Mouse (Mus musculus) c-Kit-positive CD71-positive TER-119-negative erythroid progenitor cells, embryonic 14.5 days (primary cell): ENCODE results near the gene Prkacb.

Experiments used
- DNase-seq: peaks from one replicate; pipeline ENCODE4 v3.0.0-alpha.2; 2013; ENCODE audit warnings: low read depth

Gene Prkacb

DNA sequence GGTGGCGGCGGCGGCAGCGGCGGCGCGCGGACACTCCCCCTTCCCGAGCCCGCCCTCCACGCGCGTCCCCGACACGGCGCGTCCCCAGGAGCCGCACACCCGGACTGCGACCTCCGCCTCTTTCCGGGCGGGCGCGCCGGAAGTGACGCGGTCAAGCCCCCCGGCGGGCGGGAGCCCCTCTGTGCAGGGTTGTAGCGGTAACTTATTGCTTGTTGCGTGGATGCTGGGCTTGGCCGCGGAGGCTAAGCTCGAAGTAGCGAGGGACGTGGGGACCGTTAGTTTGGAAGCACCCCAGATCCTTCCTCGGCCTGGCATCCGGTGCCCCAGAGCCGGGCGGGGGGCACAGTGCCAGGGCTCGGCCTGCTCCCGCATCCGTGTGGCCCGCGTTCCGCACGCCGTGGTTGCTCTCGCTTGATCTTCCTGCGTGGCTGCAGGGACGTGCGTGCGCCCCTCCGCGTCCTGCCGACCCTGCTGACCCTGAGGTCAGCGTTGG is at the start of gene Prkacb:
Prkacb (minus strand) TSS at position 90 of the 493 bp plus-strand sequence.
- DNase-seq, result peak; percentile 58

DNA sequence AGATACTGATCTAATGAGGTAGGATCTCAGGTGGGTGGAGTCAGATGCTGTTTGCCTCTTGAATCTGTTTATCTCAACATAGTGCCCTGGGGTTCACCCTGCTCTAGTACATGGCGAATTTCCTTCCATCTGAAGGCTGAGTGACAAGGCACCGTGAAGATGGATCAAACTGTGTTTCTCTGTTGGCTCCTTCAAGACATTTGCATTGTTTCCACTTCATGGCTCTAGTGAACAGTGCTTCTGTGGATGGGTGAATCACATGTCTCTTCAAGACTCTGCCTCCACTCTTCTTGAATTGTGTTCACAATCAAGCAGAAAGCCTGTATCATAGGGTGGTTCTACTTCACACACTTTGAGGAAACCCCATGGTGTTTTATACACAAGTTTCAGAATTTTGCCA is 47.5 kb upstream of the Prkacb start:
- no peak for DNase-seq

DNA sequence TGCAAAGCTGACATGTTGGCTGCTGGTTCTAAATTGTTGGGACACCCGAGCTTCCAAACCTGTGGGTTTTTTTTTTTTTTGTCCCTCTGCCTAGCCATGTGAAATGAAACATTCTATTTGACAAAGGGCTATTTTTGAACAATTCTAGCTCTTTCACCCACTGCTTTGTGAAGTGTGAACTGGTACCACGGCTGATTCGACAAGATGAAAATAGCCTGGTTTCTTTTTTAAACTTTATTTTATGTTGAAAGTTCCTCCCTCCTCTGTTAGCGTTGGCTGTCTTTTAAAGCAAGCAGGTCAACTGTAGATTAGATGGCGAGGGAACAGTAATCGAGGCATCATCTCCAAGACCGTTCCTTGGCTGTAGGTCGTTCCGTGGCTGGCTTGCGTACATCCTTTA is 44.6 kb upstream of the Prkacb start:
- no peak for DNase-seq

DNA sequence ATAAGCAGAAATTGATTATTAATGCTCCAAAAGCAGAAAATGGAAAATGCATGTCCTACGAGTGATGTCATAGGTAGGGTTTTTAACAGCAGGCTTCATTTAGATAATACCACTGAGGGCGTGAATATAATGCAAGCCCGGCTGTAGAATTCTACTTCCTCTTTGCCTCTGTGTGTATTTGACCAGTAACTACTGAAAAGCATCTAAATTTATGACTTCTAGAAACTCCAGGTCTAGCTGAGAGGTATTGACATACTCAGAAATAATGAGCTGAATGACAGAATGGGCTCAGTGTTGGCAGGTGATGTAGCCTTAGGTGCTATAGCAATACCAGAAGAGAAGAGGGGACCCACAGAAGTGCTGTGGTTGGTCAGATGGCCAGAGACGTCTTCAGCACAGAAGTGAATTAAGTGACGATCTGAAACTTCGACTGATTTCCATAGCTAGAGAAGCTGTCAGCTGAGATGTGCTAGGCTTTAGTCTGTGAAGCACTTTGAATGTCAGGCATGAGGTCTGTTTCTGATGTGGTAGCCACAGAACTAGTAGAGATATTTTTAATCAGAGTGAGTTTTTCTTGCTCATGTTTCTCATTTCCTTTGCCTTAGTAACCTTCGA is 41.8 kb upstream of the Prkacb start:
- no peak for DNase-seq

DNA sequence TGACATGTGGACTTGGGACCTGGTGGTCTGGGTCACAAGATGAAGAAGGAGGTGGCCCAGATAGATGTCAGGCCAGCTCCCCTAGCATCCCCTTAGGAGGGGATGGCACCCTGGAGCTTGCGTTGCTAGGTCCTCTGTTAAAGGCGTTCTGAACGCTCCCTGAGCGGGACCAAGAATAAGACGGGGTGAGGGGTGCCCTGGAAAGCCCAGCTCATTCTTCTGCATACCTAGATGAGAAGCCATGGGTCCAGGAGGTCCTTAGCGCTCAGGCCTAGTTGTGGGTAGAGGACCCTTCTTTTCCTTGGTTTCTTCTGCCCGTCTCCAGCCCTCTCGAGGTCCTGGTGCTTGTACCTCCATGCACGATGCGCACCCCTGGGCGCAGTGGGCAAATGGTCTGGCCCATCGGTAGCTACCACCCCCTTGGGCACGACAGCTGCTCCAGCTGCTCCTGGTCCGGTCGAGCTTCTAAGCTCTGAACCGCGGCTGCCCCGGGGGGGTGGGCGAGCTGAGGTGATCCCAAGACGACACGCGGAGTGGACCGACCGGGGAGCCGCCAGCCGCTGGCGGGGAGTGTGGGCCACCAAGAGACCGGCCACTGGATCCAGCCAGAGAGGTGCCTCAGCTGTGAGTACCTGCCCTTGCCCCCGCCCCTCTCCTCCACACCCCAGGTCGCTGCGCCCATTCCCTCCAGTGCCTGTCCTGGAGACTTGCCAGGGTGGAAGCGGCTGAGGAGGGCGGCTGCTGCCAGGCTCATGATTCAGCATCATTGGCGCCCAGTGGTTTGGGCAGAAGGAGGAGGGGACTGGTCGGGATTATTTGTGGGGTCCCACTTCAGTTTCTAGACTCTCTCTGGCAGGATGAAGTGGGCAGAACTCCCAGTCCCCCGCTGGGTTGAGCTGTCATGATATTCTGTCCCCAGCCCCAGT is 39.4 kb upstream of the Prkacb start, which contains the start of gene Ttll7:
Ttll7 (plus strand) TSS at position 402 of the 926 bp plus-strand sequence.
- peak; percentile 17 for DNase-seq

DNA sequence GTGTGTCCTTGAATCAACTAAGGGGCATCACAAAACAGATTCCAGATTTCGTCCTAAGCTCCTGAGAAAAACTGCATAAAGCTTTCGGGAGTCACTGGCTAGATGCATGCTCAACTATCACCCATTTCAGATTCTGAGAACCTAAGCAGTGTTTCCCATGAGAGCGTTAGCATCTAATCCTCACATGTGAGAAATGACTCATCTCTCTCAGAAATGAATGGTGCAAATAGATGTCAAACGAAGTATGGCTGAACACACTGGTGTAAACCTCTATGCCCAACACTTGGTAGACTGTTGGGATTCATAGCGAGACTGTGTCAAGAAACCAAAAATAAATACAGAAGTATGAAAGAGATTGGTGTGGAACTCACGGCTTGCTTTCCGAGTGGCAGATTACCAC is 36.6 kb upstream of the Prkacb start:
- no peak for DNase-seq

DNA sequence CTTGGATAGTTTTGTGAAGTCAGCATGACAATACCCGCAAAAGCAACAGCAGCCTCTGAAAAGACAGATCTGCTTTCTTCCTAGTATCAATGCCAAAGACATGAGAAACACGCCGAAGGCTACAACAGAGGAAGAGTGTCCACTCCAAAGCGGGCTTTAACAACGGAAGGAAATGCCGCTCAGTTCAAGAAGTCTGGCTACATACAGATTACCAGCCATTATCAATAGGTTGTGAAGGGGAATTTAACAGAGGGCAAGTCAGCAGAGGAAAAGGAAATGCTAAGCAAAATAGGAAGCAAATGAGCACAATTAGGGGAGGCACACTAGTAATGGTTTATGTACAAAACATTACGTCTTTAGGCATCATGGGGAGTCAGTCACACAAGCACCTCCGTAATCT is 35.3 kb upstream of the Prkacb start:
- DNase-seq, result no peak

DNA sequence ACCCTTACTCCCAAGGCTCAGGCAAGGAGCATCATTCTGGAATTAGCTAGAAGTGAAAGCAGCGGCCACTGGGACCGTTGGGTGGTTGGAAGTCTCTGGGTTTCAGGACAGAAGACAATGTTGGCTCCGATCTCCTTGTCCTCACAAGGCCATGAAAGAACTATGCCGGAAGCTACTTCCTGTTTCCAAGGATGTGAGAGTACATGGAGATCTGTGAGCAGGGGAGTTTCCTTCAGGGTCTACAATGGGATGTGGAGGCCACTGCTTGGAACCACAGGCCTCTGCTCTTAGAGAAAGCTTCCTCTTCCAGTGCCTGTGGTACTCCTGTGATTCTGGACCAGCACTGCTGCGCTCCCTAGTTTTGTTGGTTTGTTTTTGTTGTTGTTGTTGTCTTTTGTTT is 33.4 kb upstream of the Prkacb start:
- DNase-seq, result no peak

DNA sequence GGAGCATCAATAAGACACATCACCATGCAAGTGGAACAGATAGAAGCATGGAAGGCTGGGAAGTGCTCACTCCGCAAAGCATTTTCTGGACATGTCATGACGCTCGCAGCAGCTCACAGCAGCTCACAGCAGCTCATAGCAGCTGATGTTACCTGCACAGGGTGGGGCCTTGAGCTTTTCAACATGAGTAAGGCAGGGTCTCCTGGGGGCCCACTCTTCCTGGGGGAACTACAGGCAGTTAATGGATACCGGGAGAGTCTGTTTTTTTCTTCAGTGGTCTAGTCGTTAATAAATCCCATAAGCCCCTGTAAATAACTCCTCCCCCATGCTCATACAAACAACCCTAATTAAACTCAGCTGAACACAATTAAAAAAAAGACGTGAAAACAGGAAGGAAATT is 30.7 kb upstream of the Prkacb start:
- DNase-seq, result no peak

DNA sequence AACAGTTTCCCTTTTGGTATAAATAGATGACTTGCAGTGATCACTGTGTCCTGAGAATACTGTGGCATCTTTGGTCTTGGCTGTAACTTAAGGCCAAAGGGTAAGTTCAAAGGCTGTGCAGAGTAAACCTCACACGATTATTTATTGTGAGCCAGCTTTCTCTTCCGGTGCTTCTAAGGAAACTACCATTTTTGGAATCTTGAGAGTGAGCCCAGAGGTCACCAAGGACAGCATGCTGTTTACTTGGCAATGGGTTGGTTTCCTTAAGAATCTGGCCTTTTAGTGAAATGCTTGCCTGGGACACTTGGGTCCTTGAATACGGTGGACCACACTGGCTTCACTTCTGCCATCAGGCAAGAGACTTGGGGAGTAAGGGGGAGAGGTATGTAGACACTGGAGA is 30.0 kb upstream of the Prkacb start:
- no peak for DNase-seq

DNA sequence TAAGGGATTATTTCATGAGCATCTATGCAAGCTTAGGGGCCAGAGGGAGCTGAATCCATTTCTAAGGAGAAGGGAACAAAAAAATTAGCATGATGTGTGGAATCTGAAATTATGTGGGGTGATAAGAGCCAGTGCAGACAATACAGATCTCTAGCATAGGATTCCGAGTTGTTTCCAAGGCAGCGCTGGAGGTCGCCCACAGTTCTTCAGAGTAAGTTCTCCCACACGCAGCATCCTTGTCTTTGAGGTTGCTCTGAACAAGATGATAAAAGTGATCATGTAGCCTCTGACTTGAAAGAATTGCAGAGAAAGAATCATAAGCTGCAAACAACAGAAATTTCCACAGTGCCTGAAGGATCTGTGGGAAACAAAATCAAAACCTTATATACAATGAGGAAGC is 7.9 kb upstream of the Prkacb start:
- no peak for DNase-seq

DNA sequence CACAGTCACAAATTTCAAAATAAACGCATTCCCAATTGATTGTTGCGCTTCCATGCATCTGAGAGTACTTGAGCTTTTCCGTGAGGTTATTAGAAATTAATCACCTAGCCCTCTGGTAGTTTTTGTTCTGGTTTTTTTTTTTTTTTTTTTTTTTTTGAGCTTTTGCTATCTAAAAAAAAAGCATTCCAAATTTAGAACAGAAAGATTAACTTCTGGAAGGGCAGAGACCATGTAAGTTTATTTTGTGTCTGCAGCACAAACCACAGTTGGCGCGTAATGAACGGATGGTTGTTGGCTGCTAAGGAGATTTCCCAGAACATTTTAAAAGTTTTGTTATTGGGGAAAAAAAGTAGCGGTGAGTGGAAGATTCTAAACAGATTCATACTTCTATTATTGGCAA is 834 bp upstream of the Prkacb start:
- DNase-seq, result no peak

DNA sequence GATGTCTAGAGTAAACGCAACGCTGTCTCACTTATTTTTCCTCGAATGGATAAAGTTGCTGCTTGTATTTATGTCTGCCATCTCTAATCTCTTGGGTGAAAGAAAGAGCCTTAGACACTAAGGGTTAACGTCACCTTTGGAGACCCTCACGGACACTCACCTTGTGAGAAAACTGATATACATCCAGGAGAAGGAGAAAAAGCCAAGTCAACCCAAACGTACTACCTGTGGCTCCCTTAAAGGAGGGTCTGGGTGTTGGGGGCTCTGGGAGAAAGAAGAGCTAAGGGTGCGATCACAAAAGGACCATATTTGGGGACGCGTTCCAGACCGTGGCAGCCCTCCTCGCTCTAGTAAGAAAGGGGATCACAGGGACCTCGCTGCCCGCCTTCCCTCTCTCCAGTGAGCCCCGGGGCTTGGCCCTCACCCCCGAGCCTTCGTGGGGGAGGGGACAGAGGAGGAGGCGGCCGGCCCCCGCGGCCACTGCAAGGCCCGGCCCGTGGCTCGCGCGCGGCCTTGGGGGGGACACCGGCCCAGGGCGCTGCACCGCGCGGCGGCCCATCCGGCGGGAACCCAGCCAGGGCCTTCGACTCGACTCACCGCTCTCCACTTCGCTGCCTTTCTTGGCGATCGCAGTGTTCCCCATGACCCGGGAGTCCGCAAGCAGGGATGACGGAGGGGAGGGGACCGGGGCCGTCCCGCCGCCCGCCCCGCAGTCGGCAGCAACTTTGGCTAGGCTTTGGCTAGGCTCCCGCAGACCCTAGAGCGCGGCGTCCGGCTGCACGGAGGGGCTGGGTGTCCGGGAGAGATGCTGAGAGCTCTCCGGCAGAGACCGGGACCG is 530 bp downstream of the Prkacb start:
- no peak for DNase-seq

DNA sequence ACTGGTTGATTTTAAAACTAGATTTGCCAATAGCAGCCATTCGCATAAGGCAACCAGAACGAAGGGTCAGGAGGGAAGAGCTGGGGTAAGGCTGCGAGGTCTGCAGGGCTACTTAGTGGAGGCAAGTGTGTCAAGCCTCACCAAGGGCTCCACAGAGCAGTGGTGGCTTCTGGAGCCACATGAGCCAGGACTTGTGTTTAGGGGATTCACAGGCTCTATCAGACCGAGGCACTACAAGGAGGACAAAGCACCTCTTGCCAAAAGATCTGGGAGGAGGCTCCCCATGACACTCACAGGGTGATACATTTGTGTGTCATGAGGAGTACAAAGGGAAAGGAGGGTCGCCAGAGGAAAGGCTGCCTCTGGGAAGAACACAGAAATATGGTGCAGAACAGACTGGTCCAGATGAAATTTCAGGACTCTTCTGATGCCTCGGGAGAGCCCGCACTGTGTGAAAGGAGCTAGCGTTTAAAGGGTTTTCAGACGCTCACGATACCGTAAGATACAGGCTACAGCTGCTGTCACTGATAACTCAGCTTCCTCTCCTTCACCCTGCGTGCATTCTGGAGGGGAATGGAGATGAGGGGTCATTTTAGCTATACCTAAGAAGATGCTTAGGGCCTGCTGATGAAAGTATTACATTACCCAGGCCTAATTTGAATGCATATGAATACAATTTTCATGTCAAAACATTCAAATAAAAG is 19.1 kb downstream of the Prkacb start:
- DNase-seq, result no peak

DNA sequence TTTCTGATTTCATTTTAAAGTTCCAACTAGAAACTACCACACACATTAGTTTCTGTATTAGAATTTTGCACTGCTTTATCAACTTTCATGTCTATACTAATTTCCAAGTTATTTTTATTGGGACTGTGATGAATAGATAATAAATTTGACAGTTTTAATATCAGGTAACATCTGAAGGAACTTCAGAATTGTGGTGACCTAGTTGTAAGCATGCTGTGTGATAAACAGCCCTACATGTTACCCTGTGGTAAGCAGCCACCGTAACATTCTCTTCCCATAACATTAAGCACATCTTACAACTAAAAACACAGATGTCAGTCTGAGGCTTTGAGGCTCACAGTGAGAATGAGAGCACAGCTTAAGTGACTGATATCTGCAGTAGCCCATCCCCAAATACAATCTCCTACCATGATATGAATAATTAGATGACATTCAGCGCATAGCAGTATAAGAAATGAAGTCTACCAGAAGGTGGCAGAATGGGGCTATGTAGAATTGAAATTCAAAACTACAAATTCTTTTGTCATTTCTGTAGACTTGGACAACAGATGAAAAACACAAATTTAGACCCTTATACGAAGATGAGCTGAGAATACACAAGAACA is 20.5 kb downstream of the Prkacb start:
- DNase-seq, result no peak

DNA sequence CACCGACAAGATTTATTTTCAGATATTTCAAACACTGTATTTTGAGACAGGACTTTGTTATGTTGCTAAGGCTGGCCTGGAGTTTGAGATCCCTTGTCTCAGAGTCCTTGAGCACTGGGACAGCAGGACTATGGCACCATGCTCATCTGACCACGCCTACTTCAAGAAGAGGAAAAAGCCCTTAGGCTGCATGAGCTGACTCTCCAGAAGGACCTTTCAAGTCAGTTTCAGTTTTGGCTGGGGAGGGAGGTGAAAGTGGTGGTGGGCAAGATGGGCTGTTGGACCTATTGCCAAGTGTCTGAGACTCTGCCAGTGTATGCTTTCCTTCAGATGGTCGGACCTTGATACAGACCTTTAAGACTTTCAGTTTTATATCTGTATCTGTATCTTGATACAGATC is 28.6 kb downstream of the Prkacb start:
- no peak for DNase-seq

DNA sequence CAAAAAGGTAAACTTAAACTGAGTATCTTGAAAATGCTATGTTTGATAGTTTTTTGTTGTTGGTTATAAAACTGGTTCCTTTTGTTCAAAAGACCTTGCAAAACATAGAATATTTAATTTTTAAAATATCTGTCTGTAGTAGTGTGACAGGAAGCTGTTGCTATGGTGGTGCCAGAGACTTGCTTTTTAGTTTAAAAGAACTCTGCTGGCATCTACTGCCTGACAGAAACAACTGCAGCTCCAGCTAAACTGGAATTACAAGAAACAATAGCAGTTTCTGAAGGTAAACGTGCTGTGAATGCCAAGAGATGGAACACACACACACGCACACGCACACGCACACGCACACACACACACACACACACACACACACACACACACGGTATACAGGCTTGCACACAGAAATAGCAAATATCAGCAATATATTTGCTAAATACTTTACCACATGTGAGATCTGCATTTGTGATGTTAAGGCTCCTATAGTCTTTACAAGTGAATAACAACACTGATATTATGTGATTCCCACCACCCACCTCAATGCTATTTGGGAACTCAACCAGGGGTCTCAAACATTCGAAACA is 29.1 kb downstream of the Prkacb start:
- DNase-seq, result no peak

DNA sequence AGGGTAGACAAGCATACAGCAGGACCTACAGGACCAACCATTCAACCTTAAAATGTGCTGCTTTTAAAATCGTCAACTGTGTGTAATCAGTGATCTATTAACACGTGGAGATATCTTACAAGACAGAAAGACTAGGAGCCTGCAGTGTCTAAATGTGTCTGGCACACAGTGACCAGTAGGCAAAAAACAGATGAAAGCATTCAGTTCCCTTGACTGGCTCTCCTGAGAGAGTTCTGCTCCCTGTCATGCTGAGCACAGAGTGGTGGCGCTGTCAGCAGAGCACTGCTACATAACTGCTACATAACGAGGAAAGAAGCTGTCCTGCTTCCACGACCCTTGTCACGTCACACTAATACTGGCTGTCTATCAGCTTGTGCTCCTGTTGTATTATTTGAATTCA is 30.2 kb downstream of the Prkacb start:
- DNase-seq, result no peak

DNA sequence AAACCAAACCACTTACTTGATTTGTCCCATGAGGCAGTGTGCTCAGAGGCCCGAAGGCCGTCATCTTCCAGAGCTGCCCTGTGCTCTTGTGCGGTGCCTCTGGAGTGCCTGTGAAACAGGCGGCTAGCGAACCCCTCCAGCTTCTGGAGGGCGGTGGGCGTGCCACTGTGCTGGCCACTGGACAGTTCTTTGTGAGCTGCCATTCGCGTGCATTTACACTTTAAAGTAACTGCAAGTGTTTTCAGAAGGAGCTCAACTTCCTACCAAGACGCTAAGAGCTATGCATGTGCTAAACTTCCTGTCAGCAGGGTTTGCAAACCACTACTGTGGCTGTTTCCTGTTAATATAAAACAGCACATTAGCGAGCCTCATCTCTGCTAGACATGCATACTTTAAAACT is 31.7 kb downstream of the Prkacb start:
- no peak for DNase-seq

DNA sequence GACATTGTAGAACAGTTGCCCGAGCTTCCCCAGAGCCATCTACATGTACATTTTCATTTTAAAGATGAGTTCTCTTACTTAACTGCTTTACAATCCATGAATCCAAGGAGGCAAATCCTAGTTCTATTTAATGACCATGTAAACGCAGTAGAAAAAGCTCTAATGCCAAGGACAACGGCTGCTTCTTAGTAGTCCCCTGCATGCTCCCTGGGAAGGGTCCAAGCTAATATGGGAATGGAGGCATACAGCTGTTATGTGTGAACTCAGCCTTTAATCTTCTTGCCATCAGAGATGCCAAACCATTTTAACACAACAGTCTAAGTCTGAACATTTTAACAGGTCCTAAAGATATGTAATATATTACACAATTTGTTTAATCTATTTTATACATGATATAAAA is 32.5 kb downstream of the Prkacb start:
- no peak for DNase-seq

DNA sequence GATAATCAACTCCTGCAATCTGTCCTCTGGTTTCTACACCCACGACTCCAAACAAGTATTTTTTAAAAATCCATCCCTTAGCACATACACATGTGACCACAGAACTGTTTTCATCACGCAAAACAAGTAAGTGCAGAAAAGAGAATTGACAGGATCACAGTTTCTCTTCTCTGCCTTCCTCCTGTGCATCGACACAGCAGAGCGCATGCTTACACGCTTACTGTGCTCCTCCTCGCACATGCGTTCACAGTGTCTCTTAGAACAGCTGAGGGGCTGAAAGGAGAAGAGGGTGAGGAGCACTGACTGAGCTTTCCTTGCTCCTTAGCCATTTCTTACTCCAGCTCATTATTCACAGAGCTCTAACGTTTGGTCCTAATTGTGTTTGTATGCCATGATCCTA is 33.9 kb downstream of the Prkacb start:
- DNase-seq, result no peak
